Mouse (Mus musculus) liver, embryonic 12.5 days (tissue): ENCODE data around the gene Btbd16. TPM values are rescaled to one million over a fixed set of nuclear protein-coding genes. Genes with fewer than 3 reads are reported as not detected.
A peak's percentile ranks its signal among the peaks of the same experiment; 100 is the strongest.

ENCODE experiments used
- ATAC-seq: fragments of 200-750 bp; cut with Nextera tagmentation; 2 replicates; pipeline ENCODE4 v1.8.0; 2017; ENCODE audit warnings: moderate number of reproducible peaks, mild to moderate bottlenecking, moderate library complexity
- H3K27ac ChIP-seq: fragments of 300-500 bp; sonication (generic); 2 replicates; pipeline ENCODE4 v1.5.1; 2016; ENCODE audit warnings: mild to moderate bottlenecking
- H3K27me3 ChIP-seq: fragments of 300-500 bp; sonication (generic); replicated peaks from 2 replicates; pipeline ENCODE4 v1.6.1; 2016; ENCODE audit warnings: mild to moderate bottlenecking, moderate library complexity
- H3K36me3 ChIP-seq: fragments of 300-500 bp; sonication (generic); 2 replicates; pipeline ENCODE4 v1.6.1; 2016; ENCODE audit warnings: mild to moderate bottlenecking, moderate library complexity
- H3K4me1 ChIP-seq: fragments of 300-500 bp; sonication (generic); 2 replicates; pipeline ENCODE4 v1.6.1; 2016
- H3K4me2 ChIP-seq: fragments of 300-500 bp; sonication (generic); 2 replicates; pipeline ENCODE4 v1.6.1; 2016; ENCODE audit warnings: mild to moderate bottlenecking, moderate library complexity
- H3K4me3 ChIP-seq: fragments of 300-500 bp; sonication (generic); 2 replicates; pipeline ENCODE4 v1.5.1; 2016; ENCODE audit warnings: mild to moderate bottlenecking, moderate library complexity
- H3K9ac ChIP-seq: fragments of 300-500 bp; sonication (generic); 2 replicates; pipeline ENCODE4 v1.6.1; 2016; ENCODE audit warnings: mild to moderate bottlenecking, moderate library complexity
- H3K9me3 ChIP-seq: fragments of 300-500 bp; sonication (generic); replicated peaks from 2 replicates; pipeline ENCODE4 v1.6.1; 2016; ENCODE audit warnings: mild to moderate bottlenecking, moderate library complexity
- WGBS: fragments of 180-500 bp; shearing (Covaris S2); methylation state at CpG from one replicate; pipeline ENCODE4 v1.1.7; 2016; ENCODE audit not compliant: insufficient replicate concordance; 5-methylcytosine and 5-hydroxymethylcytosine counted together
- polyA plus RNA-seq: library from polyadenylated mRNA; unstranded; fragments of >200 nt; fragmentation: Nextera tagmentation; extraction: Ambion mirVana; gene quantifications from 2 replicates; pipeline ENCODE4 v1.2.1, GENCODE M21; 2016

Btbd16 gene
- polyA plus RNA-seq, 1 experiment from 2014 or later: not detected

DNA sequence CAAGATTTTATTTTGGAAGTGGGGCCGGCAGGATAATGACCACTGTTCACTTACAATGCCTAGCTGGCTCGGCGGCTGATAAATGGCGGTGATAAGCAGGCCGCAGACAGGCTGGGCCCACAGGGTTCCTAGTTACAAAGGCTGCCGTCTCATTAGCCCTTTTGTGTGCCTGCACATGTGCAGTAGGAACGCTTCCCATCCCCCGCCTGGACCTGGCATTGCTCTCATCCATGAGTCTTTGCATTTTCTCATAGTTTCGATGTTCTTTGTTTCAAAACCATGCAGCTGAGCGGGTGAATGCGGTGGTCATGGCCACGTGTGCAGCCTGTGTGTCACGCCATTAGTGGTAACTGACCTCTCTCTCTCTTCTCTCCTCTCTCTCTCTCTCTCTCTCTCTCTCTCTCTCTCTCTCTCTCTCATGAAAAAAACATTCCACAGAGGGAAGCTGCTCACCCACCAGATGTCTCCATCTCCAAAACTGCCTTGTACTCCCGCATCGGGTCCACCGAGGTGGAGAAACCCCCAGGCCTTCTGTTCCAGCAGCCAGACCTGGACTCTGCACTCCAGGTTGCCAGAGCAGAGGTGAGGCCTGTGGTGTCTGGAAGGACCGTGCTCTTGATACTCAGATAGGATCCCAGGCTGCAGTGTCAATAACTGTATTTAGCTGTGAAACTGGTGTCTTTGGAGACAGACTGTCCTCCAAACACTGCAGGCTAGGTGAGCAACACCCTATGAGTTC, 22.9 kb upstream of the Btbd16 start:
- no peak for ATAC-seq
- Histone ChIP-seq H3K4me2 (no peak overlapping the region), H3K9me3 (no peaks in the 10 kb centered on the region), H3K27ac (no peak overlapping the region), H3K4me3 (no peak overlapping the region), H3K4me1 (peaks cover 5% of the 10 kb centered on the region; the same call in 1 of the 2 replicates), H3K9ac (no peak overlapping the region), H3K27me3 (no peaks in the 10 kb centered on the region), H3K36me3 (peaks cover 17% of the 10 kb centered on the region; the same call in 1 of the 2 replicates)
- 66% methylated on average over 17 of the region's 17 CpGs for WGBS

DNA sequence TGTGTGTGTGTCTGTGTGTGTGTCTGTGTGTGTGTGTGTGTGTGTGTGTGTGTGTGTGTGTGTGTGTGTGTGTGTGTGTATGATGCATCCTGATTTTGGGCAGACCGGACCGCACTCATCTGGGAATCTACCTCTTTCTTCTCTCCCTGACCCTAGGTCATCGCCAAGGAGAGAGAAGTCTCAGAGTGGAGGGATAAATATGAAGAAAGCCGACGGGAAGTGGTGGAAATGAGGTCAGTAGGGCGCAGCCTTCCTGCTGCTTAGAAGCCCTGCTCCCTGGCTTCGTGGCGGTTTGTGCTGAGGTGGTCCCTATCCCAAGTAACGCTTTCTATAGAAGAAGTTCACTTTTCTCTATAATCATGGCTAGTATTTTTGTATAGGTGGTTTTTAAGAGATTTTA, 22.2 kb upstream of the Btbd16 start:
- H3K4me3 ChIP-seq: no peak overlapping the region
- H3K36me3 ChIP-seq: peaks cover 17% of the 10 kb centered on the region; the same call in 1 of the 2 replicates
- H3K27me3 ChIP-seq: no peaks in the 10 kb centered on the region
- 68% methylated on average over 8 of the region's 9 CpGs for WGBS
- H3K27ac ChIP-seq: no peak overlapping the region
- peaks cover 5% of the 10 kb centered on the region; the same call in 1 of the 2 replicates for H3K4me1 ChIP-seq
- H3K4me2 ChIP-seq: no peak overlapping the region
- no peak overlapping the region for H3K9ac ChIP-seq
- H3K9me3 ChIP-seq: no peaks in the 10 kb centered on the region
- ATAC-seq: no peak

DNA sequence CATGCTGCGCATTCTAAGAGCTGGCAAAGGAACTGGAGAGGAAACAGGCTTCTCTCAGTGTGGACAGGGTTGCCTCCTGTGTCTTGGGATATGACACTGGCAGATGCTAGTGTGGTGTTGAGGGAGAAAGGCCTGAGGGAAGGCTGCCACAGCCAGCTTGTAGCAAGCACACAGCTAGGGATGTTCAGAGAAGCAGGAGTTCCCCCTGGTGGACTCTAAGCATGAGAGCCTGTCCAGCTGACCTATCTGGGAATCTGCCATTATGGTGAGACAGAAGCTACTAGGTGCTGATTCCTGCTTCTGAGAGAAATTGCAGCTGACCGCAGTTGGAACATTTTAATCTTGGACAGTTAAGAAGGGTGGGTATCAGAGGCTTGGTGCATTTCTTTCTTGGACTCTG, 19.1 kb upstream of the Btbd16 start:
- ATAC-seq: no peak
- H3K4me1 ChIP-seq: peaks cover 5% of the 10 kb centered on the region; the same call in 1 of the 2 replicates
- 75% methylated on average over 2 of the region's 2 CpGs for WGBS
- no peak overlapping the region for H3K9ac ChIP-seq
- peaks cover 17% of the 10 kb centered on the region for H3K36me3 ChIP-seq
- no peak overlapping the region for H3K4me2 ChIP-seq
- H3K27me3 ChIP-seq: no peaks in the 10 kb centered on the region
- H3K27ac ChIP-seq: no peak overlapping the region
- no peak overlapping the region for H3K4me3 ChIP-seq
- no peaks in the 10 kb centered on the region for H3K9me3 ChIP-seq

DNA sequence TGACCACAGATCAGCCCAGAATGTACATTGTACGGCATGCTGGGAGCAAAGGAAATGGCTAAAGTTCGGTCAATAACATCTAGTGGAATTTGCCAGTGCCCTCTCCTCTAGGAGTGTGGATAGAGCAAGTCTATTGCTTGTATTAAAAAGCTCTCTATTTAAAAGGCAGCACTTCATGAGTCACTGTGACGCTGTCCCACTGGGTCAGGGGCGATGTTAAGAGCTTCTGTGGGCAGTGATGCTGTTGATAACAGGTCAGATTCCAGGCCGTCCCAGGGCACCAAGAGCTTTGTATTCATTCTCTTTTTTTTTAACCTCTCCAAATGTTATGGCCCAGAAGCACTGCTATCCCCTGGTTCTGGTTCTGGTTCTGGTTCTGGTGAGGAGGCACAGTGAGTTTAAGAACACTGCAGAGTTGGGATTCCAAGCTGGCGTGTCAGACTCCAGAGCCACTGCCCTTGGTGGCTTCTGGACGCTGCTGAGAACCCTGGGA, 17.5 kb upstream of the Btbd16 start:
- 62% methylated on average over 7 of the region's 7 CpGs for WGBS
- no peak overlapping the region for H3K27ac ChIP-seq
- ATAC-seq: no peak

DNA sequence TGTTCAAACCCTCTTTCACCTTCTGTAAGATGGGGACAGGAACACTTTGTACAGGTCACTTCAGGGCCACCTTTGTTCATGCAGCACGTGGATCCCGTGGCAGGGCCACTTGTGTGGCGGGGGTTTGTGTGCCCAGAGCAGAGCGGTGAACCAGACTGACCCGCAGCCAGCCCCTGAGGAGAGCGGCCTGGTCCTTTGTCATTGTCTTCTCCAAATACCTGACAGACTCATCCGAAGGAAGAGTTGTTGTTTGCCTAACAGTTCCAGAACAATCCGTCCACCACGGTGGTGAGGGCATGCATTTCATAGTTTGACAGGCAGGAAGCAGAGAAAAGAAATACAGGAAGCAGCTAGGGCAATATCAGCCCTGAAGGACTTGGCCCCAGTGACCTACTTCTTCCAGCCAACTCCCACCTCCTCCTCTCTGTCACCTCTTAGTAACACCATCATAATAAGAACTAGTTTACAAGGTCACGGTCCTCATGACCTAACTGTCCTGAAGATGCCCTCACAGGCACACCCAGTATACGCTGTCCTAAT, 16.5 kb upstream of the Btbd16 start:
- Histone ChIP-seq H3K4me3 (no peak overlapping the region), H3K36me3 (peaks cover 15% of the 10 kb centered on the region), H3K9me3 (no peaks in the 10 kb centered on the region), H3K4me2 (no peak overlapping the region), H3K27ac (no peak overlapping the region), H3K4me1 (no peaks in the 10 kb centered on the region), H3K27me3 (no peaks in the 10 kb centered on the region), H3K9ac (no peak overlapping the region)
- WGBS: 67% methylated on average over 11 of the region's 11 CpGs
- no peak for ATAC-seq

More for the DNA sequence above, 17.5 kb upstream of the Btbd16 start:
- peaks cover 19% of the 10 kb centered on the region for H3K36me3 ChIP-seq
- H3K9ac ChIP-seq: no peak overlapping the region
- no peak overlapping the region for H3K4me3 ChIP-seq
- H3K4me2 ChIP-seq: no peak overlapping the region
- no peaks in the 10 kb centered on the region for H3K27me3 ChIP-seq
- H3K4me1 ChIP-seq: no peaks in the 10 kb centered on the region
- no peaks in the 10 kb centered on the region for H3K9me3 ChIP-seq

DNA sequence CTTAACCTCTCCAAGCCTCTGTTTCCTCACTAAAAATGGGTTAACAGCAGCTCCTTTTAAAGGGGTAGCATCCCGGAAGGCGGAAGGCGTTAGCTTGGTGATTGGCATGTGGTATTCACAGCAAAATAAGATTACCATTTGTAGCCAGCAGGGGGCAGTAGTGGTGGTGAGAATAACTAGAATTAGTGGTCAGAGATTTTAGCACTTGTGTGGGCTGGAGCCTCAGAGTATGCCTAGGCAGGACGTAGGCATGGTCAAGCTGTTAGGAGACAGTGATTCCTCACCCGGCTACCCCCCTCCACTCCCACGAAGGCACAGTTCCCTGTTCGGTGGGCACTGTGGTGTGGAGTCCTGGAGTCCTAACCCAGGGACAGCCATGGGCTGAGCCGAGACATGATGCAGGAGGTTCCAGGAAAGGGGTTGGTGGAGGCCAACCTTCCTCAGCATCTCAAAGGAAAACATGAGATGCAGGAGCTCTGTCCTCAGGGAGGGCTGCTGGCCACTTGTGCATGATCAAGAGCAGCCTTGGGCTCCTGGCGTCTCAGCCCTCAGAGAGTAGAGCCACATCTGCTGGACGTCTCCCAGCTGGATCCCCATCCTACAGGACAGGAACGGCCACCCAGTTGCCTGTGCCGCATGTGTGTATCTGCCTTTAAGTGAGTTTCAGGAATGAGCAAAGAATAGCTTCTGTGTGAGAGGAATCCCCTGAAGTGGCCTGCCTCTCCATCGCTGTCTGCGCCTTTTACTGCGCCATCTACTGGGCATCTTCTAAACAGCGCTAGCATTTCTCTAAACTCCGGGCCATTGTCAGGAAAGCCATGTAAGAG, 11.6 kb upstream of the Btbd16 start:
- ATAC-seq: peak; percentile 51

DNA sequence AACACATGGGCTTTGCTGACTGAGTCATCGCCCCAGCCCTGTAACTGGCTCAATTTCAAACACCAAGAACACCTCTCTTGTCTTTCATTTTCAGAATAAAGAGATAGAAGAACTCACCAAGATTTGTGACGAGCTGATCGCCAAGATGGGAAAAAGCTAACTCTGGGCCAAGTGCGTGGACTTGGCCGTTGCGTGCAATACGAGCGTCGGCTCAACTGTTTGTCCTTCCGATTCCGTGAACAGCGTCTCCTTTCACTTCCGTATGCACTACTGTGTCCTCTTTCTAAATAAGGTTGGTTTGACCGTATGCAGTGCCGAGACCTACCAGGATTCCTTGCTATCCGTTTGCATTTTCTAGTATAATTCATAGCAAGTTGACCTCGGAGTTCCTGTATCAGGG, 9.7 kb upstream of the Btbd16 start:
- Histone ChIP-seq H3K9me3 (no peaks in the 10 kb centered on the region), H3K4me3 (no peak overlapping the region), H3K4me2 (no peak overlapping the region), H3K4me1 (no peaks in the 10 kb centered on the region), H3K9ac (no peak overlapping the region), H3K27me3 (no peaks in the 10 kb centered on the region), H3K27ac (no peak overlapping the region), H3K36me3 (peaks cover 6% of the 10 kb centered on the region)
- WGBS: 86% methylated on average over 17 of the region's 17 CpGs
- ATAC-seq: no peak

More for the DNA sequence above, 11.6 kb upstream of the Btbd16 start:
- no peak overlapping the region for H3K4me2 ChIP-seq
- 30% methylated on average over 17 of the region's 17 CpGs for WGBS
- H3K4me1 ChIP-seq: no peaks in the 10 kb centered on the region
- no peak overlapping the region for H3K27ac ChIP-seq
- peaks cover 6% of the 10 kb centered on the region for H3K36me3 ChIP-seq
- no peaks in the 10 kb centered on the region for H3K27me3 ChIP-seq
- no peak overlapping the region for H3K4me3 ChIP-seq
- H3K9ac ChIP-seq: no peak overlapping the region
- no peaks in the 10 kb centered on the region for H3K9me3 ChIP-seq

DNA sequence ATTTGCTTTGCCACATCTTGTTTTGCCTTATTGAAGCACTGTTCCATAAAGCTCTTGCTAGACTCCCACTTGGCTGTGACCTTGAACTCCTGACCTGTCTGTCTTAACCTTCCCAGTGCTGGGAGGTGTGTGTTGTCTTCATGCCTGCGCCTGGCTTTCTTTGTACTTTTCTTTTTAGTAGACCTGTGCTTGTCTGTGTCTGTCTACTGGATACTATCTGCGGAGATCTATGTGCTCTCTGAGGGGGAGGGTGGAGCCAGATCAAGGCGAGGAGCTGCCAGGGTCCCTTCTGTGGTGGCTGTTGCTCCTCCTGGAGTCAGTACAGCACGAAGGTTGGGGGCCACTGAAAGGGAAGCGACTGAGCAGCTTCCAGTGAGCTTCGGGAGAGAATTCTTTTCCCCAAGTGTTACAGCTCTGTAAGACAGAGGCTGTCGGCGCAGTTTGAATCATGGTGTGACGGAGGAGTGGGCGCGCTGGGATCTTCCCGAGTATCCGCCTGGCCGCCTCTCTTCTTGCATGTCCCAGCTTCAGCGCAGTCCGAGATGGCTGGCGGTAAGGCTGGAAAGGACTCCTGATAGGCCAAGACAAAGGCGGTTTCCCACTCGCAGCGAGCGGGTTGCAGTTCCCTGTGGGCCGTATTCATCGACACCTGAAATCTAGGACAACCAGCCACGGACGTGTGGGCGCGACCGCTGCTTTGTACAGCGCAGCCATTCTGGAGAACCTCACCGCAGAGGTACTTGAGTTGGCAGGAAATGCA, 7.3 kb upstream of the Btbd16 start:
- Histone ChIP-seq H3K4me1 (no peaks in the 10 kb centered on the region), H3K4me2 (no peak overlapping the region), H3K27ac (no peak overlapping the region), H3K27me3 (no peaks in the 10 kb centered on the region), H3K9me3 (no peaks in the 10 kb centered on the region), H3K36me3 (no peaks in the 10 kb centered on the region), H3K9ac (no peak overlapping the region), H3K4me3 (no peak overlapping the region)
- no peak for ATAC-seq
- WGBS: 63% methylated on average over 30 of the region's 30 CpGs

DNA sequence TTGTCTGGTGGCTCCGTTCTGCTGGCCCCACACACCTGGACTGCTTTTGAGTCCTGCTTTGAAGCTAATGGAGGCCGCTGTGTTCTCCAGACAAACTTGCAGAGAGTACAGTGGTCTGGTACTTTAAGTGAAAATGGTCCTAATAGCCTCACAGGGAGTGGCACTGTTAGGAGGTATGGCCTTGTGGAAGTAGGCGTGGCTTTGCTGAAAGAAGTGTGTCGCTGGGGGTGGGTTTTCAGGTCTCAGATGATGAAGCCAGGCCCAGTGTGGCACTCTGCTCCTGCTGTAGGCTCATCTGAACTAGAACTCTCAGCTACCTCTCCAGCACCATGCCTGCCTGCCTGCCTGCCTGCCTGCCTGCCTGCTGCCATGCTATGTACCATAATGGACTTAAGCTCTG, 5.7 kb upstream of the Btbd16 start:
- Histone ChIP-seq H3K27ac (no peak overlapping the region), H3K27me3 (no peaks in the 10 kb centered on the region), H3K4me2 (no peak overlapping the region), H3K9ac (no peak overlapping the region), H3K4me1 (0 out of 2 replicates have a peak, but pooled peaks cover 5% of the 10 kb centered on the region), H3K36me3 (no peaks in the 10 kb centered on the region), H3K4me3 (no peak overlapping the region), H3K9me3 (no peaks in the 10 kb centered on the region)
- WGBS: 80% methylated on average over 4 of the region's 4 CpGs
- no peak for ATAC-seq

DNA sequence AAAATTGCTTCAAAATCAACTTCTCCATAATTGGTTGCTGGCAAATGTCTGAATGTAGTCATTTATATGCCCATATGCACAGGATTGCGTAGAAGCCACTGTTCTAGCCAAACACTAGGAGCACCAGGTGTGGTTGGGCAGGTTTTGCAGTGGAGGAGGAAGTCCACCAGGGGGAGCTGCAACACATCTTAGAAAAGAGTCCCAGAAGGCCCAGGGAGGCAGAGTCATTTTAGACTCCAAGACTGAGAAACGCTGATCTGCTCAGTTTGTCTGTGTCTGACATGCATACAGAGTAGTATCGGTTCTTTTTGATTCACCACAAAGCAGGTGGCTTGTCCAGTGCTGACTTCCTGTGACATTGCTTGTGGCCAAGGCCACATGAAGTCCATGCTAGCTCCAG, 3.2 kb upstream of the Btbd16 start:
- Histone ChIP-seq H3K4me2 (no peak overlapping the region), H3K4me1 (peaks cover 10% of the 10 kb centered on the region; the same call in 1 of the 2 replicates), H3K27ac (no peak overlapping the region), H3K4me3 (no peak overlapping the region), H3K9me3 (no peaks in the 10 kb centered on the region), H3K27me3 (no peaks in the 10 kb centered on the region), H3K9ac (no peak overlapping the region), H3K36me3 (no peaks in the 10 kb centered on the region)
- no peak for ATAC-seq
- WGBS: 31% methylated on average over 3 of the region's 3 CpGs

DNA sequence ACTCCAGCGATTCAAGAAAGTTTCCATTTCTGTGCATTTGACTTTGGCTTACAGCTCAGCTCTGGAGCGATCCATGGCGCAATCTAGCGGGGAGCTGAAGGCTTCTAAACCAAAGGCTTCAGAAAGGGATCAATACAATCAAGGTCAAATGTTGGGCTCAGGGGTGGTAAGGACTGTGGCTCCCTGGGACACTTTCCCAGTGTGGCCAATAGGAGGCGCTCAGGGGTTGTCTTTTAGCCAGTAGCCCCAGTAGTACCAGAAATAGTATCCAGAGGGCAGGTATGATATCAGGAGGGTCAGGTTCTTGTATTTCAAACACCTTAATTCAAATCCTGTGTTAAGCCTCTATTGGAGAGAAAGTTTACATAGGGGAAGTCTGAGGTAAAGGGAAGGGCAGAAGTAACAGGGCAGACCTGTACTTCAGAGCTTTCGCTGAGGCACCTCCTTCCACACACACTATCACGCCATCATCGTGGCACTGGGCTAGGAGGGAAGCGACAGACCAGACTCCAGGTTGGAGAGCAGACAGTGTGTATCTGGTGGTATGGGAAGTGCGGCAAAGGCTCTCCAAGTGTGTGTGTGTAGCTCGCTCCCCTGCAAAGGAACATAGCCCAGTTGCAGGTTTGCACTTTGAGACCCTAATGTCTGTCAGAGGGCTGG, 568 bp upstream of the Btbd16 start:
- Histone ChIP-seq H3K36me3 (no peaks in the 10 kb centered on the region), H3K9ac (no peak overlapping the region), H3K27me3 (0 out of 2 replicates have a peak, but pooled peaks cover 2% of the 10 kb centered on the region), H3K9me3 (no peaks in the 10 kb centered on the region), H3K4me2 (no peak overlapping the region), H3K4me1 (peaks cover 10% of the 10 kb centered on the region; the same call in 1 of the 2 replicates), H3K27ac (no peak overlapping the region), H3K4me3 (no peak overlapping the region)
- ATAC-seq: peak; percentile 46; the same call in 1 of the 2 replicates
- WGBS: 49% methylated on average over 11 of the region's 11 CpGs
